24 mouse cellular contexts compared by ENCODE assay signal in the genomic region with DNA sequence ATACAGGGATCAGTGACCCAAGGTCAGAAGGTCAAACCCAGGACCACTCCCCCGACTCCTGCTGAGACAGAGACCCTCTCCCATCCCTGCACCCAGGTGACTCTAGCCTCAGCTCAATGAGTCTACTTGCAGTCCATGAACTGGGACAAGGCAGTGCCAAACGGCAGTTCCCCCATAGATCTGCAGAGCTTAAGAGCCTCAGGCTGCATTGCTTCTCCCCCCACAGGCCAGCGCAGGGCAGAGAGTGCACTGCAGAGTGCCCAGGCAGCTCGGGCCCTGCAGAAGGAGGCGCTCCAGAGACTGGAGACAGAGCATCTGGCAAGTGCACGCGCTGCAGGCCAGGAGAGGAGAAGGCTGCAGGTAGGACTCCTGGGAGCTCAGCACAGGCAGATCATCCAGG. TPM values are rescaled to one million over a fixed set of nuclear protein-coding genes. Genes with fewer than 3 reads are reported as not detected.
DNase-seq lines count a peak whose midpoint lies in the region; ATAC-seq and TF ChIP-seq lines count a peak whose summit lies in the region.
"Had no signal": no experiment of that assay in that cellular context is flagged by ENCODE, and none has a peak within 500 bp of the region (broad histone marks: within the 10 kb centered on the region; RNA-seq: fewer than 3 reads in every experiment).

No protein-coding gene starts in this region.

- H3K9me3 ChIP-seq in lung, postnatal 0 days (ENCODE audit: low read length): no peaks in the 10 kb centered on the region
- no peaks in the 10 kb centered on the region for H3K9me3 ChIP-seq in limb, embryonic 10.5 days (replicated peaks)
- no peaks in the 10 kb centered on the region for H3K9me3 ChIP-seq in limb, embryonic 15.5 days
- H3K9me3 ChIP-seq: embryonic facial prominence, embryonic 13.5 days; forebrain, embryonic 15.5 days; liver, embryonic 15.5 days; midbrain, embryonic 10.5 days had no signal

- no peak overlapping the region for H3K4me2 ChIP-seq in lung, postnatal 0 days (replicated peaks; ENCODE audit: low read depth, low read length)
- no peak overlapping the region for H3K4me2 ChIP-seq in limb, embryonic 15.5 days
- H3K4me2 ChIP-seq: embryonic facial prominence, embryonic 13.5 days; forebrain, embryonic 15.5 days; liver, embryonic 15.5 days had no signal

- TF ChIP-seq EP300 in lung, postnatal 0 days (IDR thresholded peaks at IDR 0.05): no peak

- H3K4me3 ChIP-seq in lung, postnatal 0 days (ENCODE audit: low read depth, low read length): no peak overlapping the region
- no peak overlapping the region for H3K4me3 ChIP-seq in limb, embryonic 10.5 days
- H3K4me3 ChIP-seq in limb, embryonic 15.5 days: no peak overlapping the region
- H3K4me3 ChIP-seq: embryonic facial prominence, embryonic 13.5 days; forebrain, embryonic 15.5 days; liver, embryonic 15.5 days; midbrain, embryonic 10.5 days had no signal

- no peak for ATAC-seq in lung, postnatal 0 days
- ATAC-seq in limb, embryonic 15.5 days (ENCODE audit: insufficient number of reproducible peaks, low FRiP score, low TSS enrichment, low read depth): no peak
- ATAC-seq: activated CD4-positive, CD25-positive, alpha-beta regulatory T cell, adult 4 months; Patski had no signal

- intact Hi-C loops in heart, postnatal 14 days (cut with DNase I): no loop called here

- peak; percentile 27 for TF ChIP-seq CTCF in lung, postnatal 0 days (IDR thresholded peaks at IDR 0.05)

- DNase-seq in heart, postnatal 14 days: peak; percentile 28 to 48
- no peak for DNase-seq in heart, adult 11 months
- DNase-seq in lung, postnatal 0 days (ENCODE audit: low spot score): no peak
- DNase-seq in lung, postnatal 36 days: no peak
- DNase-seq in limb, embryonic 10.5 days (ENCODE audit: low spot score): no peak
- no peak for DNase-seq in frontal cortex, postnatal 14 days (ENCODE audit: low spot score in 2 of 2)
- DNase-seq: cerebellum, adult 9-11 months; gastrocnemius, postnatal 36 days; left cerebral cortex, postnatal 4 days; right cerebral cortex, postnatal 4 days; thymus, postnatal 25 days had no signal

- 62% methylated on average over 7 of the region's 7 CpGs for WGBS in lung, postnatal 0 days
- 35% methylated on average over 7 of the region's 7 CpGs for WGBS in limb, embryonic 10.5 days
- 34% methylated on average over 7 of the region's 7 CpGs for WGBS in limb, embryonic 15.5 days

- no peaks in the 10 kb centered on the region for H3K27me3 ChIP-seq in lung, postnatal 0 days (replicated peaks; ENCODE audit: insufficient read depth, low read length)
- no peaks in the 10 kb centered on the region for H3K27me3 ChIP-seq in limb, embryonic 10.5 days (ENCODE audit: low read depth, poor library complexity, severe bottlenecking)
- H3K27me3 ChIP-seq in limb, embryonic 15.5 days: no peaks in the 10 kb centered on the region
- H3K27me3 ChIP-seq: embryonic facial prominence, embryonic 13.5 days; forebrain, embryonic 15.5 days; liver, embryonic 15.5 days; Patski had no signal

- no peaks in the 10 kb centered on the region for H3K36me3 ChIP-seq in lung, postnatal 0 days (ENCODE audit: insufficient read depth, low read length)
- H3K36me3 ChIP-seq in limb, embryonic 10.5 days: no peaks in the 10 kb centered on the region
- no peaks in the 10 kb centered on the region for H3K36me3 ChIP-seq in limb, embryonic 15.5 days
- H3K36me3 ChIP-seq: embryonic facial prominence, embryonic 13.5 days; forebrain, embryonic 15.5 days; liver, embryonic 15.5 days; midbrain, embryonic 10.5 days had no signal

- H3K4me1 ChIP-seq in lung, postnatal 0 days (ENCODE audit: insufficient read depth, low read depth, low read length): peaks cover 6% of the 10 kb centered on the region; the same call in 1 of the 2 replicates
- H3K4me1 ChIP-seq in limb, embryonic 10.5 days: peaks cover 80% of the 10 kb centered on the region
- H3K4me1 ChIP-seq in limb, embryonic 15.5 days: peaks cover 49% of the 10 kb centered on the region
- H3K4me1 ChIP-seq: liver, embryonic 15.5 days had no signal

- no peak overlapping the region for H3K9ac ChIP-seq in lung, postnatal 0 days (replicated peaks; ENCODE audit: low read depth)
- H3K9ac ChIP-seq in limb, embryonic 15.5 days: no peak overlapping the region
- H3K9ac ChIP-seq: embryonic facial prominence, embryonic 13.5 days; forebrain, embryonic 15.5 days; liver, embryonic 15.5 days had no signal

- no peak overlapping the region for H3K27ac ChIP-seq in lung, postnatal 0 days (ENCODE audit: low read length)
- H3K27ac ChIP-seq in limb, embryonic 10.5 days: peak overlapping the region; percentile 83
- peak overlapping the region; percentile 39 for H3K27ac ChIP-seq in limb, embryonic 15.5 days
- H3K27ac ChIP-seq: embryonic facial prominence, embryonic 13.5 days; forebrain, embryonic 15.5 days; liver, embryonic 15.5 days; macrophage had no signal

RNA-seq across cellular contexts. Expression of gene Sned1, which starts 18.1 kb away (rescaled TPM):
- total RNA-seq in heart, postnatal 14 days (2021): 10 to 100 TPM; 16.2 to 19.0 TPM
- 8.4 and 13.8 TPM in 2 replicates for polyA plus RNA-seq in lung, postnatal 0 days (2015; fragmentation: Nextera tagmentation; extraction: Ambion mirVana)
- 12.0 and 27.8 TPM in 2 replicates for polyA plus RNA-seq in limb, embryonic 10.5 days (2016; fragmentation: Nextera tagmentation; extraction: Ambion mirVana)
- 15.2 and 16.0 TPM in 2 replicates for polyA plus RNA-seq in limb, embryonic 15.5 days (2015; fragmentation: Nextera tagmentation; extraction: Ambion mirVana)

RNA-seq across cellular contexts. Expression of gene Crocc2, which starts 49.0 kb away (rescaled TPM):
- total RNA-seq in heart, postnatal 14 days (2021): under 1 TPM; 0.20 to 0.24 TPM
- 1.3 TPM in 2 replicates for polyA plus RNA-seq in lung, postnatal 0 days (2015; fragmentation: Nextera tagmentation; extraction: Ambion mirVana)
- 0.33 and 0.34 TPM in 2 replicates for polyA plus RNA-seq in limb, embryonic 10.5 days (2016; fragmentation: Nextera tagmentation; extraction: Ambion mirVana)
- polyA plus RNA-seq in limb, embryonic 15.5 days (2015; fragmentation: Nextera tagmentation; extraction: Ambion mirVana): 0.23 and 0.24 TPM in 2 replicates
- total RNA-seq: gastrocnemius, postnatal 36 days; monocyte, adult 5-6 weeks had no signal
- polyA plus RNA-seq: activated CD4-positive, CD25-positive, alpha-beta regulatory T cell, adult 4 months; liver, embryonic 15.5 days; macrophage had no signal

RNA-seq across cellular contexts. Expression of gene 2310007B03Rik, which starts 56.8 kb away (rescaled TPM):
- not detected for total RNA-seq in heart, postnatal 14 days (2021)
- 65.3 and 73.6 TPM in 2 replicates for polyA plus RNA-seq in lung, postnatal 0 days (2015; fragmentation: Nextera tagmentation; extraction: Ambion mirVana)
- 0.74 and 1.4 TPM in 2 replicates for polyA plus RNA-seq in limb, embryonic 10.5 days (2016; fragmentation: Nextera tagmentation; extraction: Ambion mirVana)
- polyA plus RNA-seq in limb, embryonic 15.5 days (2015; fragmentation: Nextera tagmentation; extraction: Ambion mirVana): 27.6 and 28.8 TPM in 2 replicates
- total RNA-seq: adrenal gland, postnatal 10 days; gastrocnemius, postnatal 36 days; left cerebral cortex, adult 18-20 months; left cerebral cortex, postnatal 4 days; monocyte, adult 5-6 weeks had no signal
- polyA plus RNA-seq: activated CD4-positive, CD25-positive, alpha-beta regulatory T cell, adult 4 months; cortical plate, adult 2 months; macrophage; Patski; testis, adult 2 months had no signal

Comparison
In these comparisons a context has a peak if more than half of its experiments do, and no peak if none do; other contexts are left out.
1. DNase-seq: peak in heart, postnatal 14 days (2 of 2); none in heart, adult 11 months (single experiment), lung, postnatal 0 days (single experiment), lung, postnatal 36 days (single experiment), limb, embryonic 10.5 days (single experiment) and frontal cortex, postnatal 14 days (0 of 2).
2. RNA of gene 2310007B03Rik, which starts 56.8 kb away (polyA plus RNA-seq): 65.3 to 73.6 TPM in lung, postnatal 0 days and 27.6 to 28.8 TPM in limb, embryonic 15.5 days; 0.74 to 1.4 TPM in limb, embryonic 10.5 days; every median in the first group is over 10 times any median in the second.